In genomic region chr16:93973554-93973953, GRCm38 (mm10) we compare ENCODE assay signal across 9 mouse cellular contexts. TPM values are rescaled to one million over a fixed set of nuclear protein-coding genes. Genes with fewer than 3 reads are reported as not detected.
DNase-seq lines count a peak whose midpoint lies in the region; ATAC-seq and TF ChIP-seq lines count a peak whose summit lies in the region.
"Had no signal": no experiment of that assay in that cellular context is flagged by ENCODE, and none has a peak within 500 bp of the region (broad histone marks: within the 10 kb centered on the region; RNA-seq: fewer than 3 reads in every experiment).

No protein-coding gene starts in this region.

- peaks cover 7% of the 10 kb centered on the region; the same call in 1 of the 2 replicates for H3K4me1 ChIP-seq in hindbrain, embryonic 15.5 days (replicated peaks)
- H3K4me1 ChIP-seq in megakaryocyte, embryonic 14.5 days: peaks cover 12% of the 10 kb centered on the region; the same call in 1 of the 2 replicates
- peaks cover 10% of the 10 kb centered on the region for H3K4me1 ChIP-seq in thymus, adult 2 months (replicated peaks; ENCODE audit: control insufficient read depth, insufficient read depth, low read length)

- DNase-seq in adrenal gland, postnatal 14 days: peak; percentile 49
- no peak for DNase-seq in adrenal gland, postnatal 25 days
- DNase-seq in ZHBTc4 (ENCODE audit: low read depth, low spot score): peak; percentile 77
- DNase-seq in thymus, adult 2 months: peak; percentile 61
- DNase-seq in cerebellum, postnatal 4 days (ENCODE audit: low spot score in 2 of 2): no peak
- no peak for DNase-seq in frontal cortex, postnatal 36 days (ENCODE audit: low spot score in 2 of 2)

- H3K9ac ChIP-seq in hindbrain, embryonic 15.5 days: no peak overlapping the region

- H3K27ac ChIP-seq in hindbrain, embryonic 15.5 days (replicated peaks): no peak overlapping the region
- no peak overlapping the region for H3K27ac ChIP-seq in thymus, adult 2 months (ENCODE audit: control insufficient read depth, insufficient read depth, low read length)

- ATAC-seq in hindbrain, embryonic 15.5 days (ENCODE audit: low FRiP score, low read depth): no peak

- 0 out of 2 replicates have a peak, but pooled peaks cover 2% of the 10 kb centered on the region for H3K27me3 ChIP-seq in hindbrain, embryonic 15.5 days
- peaks cover 14% of the 10 kb centered on the region for H3K27me3 ChIP-seq in megakaryocyte, embryonic 14.5 days (replicated peaks)
- no peaks in the 10 kb centered on the region for H3K27me3 ChIP-seq in thymus, adult 2 months (ENCODE audit: control insufficient read depth, insufficient read depth, low read length)

- TF ChIP-seq CTCF in thymus, adult 2 months (IDR thresholded peaks at IDR 0.05; ENCODE audit: borderline replicate concordance, control insufficient read depth, extremely low read depth, insufficient read depth, low read length, poor library complexity): no peak

- TF ChIP-seq POLR2A in thymus, adult 2 months (IDR thresholded peaks at IDR 0.05; ENCODE audit: control insufficient read depth, extremely low read depth, insufficient read depth, low read length, poor library complexity): no peak

- WGBS in hindbrain, embryonic 15.5 days: 49% methylated on average over 5 of the region's 5 CpGs
- WGBS in thymus, adult 2 months: 31% methylated on average over 5 of the region's 5 CpGs

- no peak overlapping the region for H3K4me3 ChIP-seq in hindbrain, embryonic 15.5 days
- H3K4me3 ChIP-seq in megakaryocyte, embryonic 14.5 days (replicated peaks): peak overlapping the region; percentile 79
- peak overlapping the region; percentile 28 for H3K4me3 ChIP-seq in thymus, adult 2 months (ENCODE audit: control insufficient read depth, insufficient read depth, low read length)

- no peaks in the 10 kb centered on the region for H3K9me3 ChIP-seq in hindbrain, embryonic 15.5 days
- H3K9me3 ChIP-seq in megakaryocyte, embryonic 14.5 days: peaks cover 29% of the 10 kb centered on the region

- no peaks in the 10 kb centered on the region for H3K36me3 ChIP-seq in hindbrain, embryonic 15.5 days
- no peaks in the 10 kb centered on the region for H3K36me3 ChIP-seq in megakaryocyte, embryonic 14.5 days (replicated peaks; ENCODE audit: low read length)
- no peaks in the 10 kb centered on the region for H3K36me3 ChIP-seq in thymus, adult 2 months (ENCODE audit: control insufficient read depth, insufficient read depth, low read length)

- H3K4me2 ChIP-seq in hindbrain, embryonic 15.5 days: peak overlapping the region; percentile 33

RNA-seq across cellular contexts. Expression of gene Cldn14, which starts 35.1 kb away (rescaled TPM):
- 2.4 TPM in 1 of 2 replicates, not detected in the other for total RNA-seq in adrenal gland, postnatal 14 days (2021)
- total RNA-seq in adrenal gland, postnatal 25 days (2021): not detected in 2 replicates
- polyA plus RNA-seq in hindbrain, embryonic 15.5 days (2015; fragmentation: Nextera tagmentation; extraction: Ambion mirVana): not detected in 2 replicates
- not detected in 2 replicates for polyA plus RNA-seq in megakaryocyte, embryonic 14.5 days (2012; ENCODE audit: insufficient read depth, low replicate concordance)
- polyA plus RNA-seq in thymus, adult 2 months (2012; rRNA removed): 0.26 and 0.46 TPM in 2 replicates
- polyA plus RNA-seq: C2C12 had no signal

Comparison
In these comparisons a context has a peak if more than half of its experiments do, and no peak if none do; other contexts are left out.
1. DNase-seq: peak in adrenal gland, postnatal 14 days (single experiment), ZHBTc4 (single experiment) and thymus, adult 2 months (single experiment); none in adrenal gland, postnatal 25 days (single experiment), cerebellum, postnatal 4 days (0 of 2) and frontal cortex, postnatal 36 days (0 of 2).